Mouse (Mus musculus) lung, embryonic 14.5 days (tissue): ENCODE data around the gene Atp11c. TPM values are rescaled to one million over a fixed set of nuclear protein-coding genes. Genes with fewer than 3 reads are reported as not detected.

Source experiments
- ATAC-seq: fragments of 200-750 bp; cut with Nextera tagmentation; 2 replicates; pipeline ENCODE4 v1.8.0; 2017; ENCODE audit warnings: mild to moderate bottlenecking, moderate TSS enrichment, moderate library complexity; ENCODE audit not compliant: insufficient read depth
- DNase-seq: peaks from one replicate; pipeline ENCODE4 v3.0.0-alpha.2; 2015
- H3K27ac ChIP-seq: fragments of 300-500 bp; sonication (generic); 2 replicates; pipeline ENCODE4 v1.5.1; 2014; ENCODE audit warnings: low read depth, mild to moderate bottlenecking, moderate library complexity
- H3K27me3 ChIP-seq: fragments of 300-500 bp; sonication (generic); 2 replicates; pipeline ENCODE4 v1.6.1; 2014; ENCODE audit warnings: low read length, control low read depth; ENCODE audit not compliant: insufficient read depth
- H3K36me3 ChIP-seq: fragments of 300-500 bp; sonication (generic); 2 replicates; pipeline ENCODE4 v1.6.1; 2014; ENCODE audit warnings: control low read depth; ENCODE audit not compliant: insufficient read depth
- H3K4me1 ChIP-seq: fragments of 300-500 bp; sonication (generic); 2 replicates; pipeline ENCODE4 v1.6.1; 2014; ENCODE audit warnings: antibody characterized with exemption, control low read depth; ENCODE audit not compliant: insufficient read depth
- H3K4me2 ChIP-seq: fragments of 300-500 bp; sonication (generic); 2 replicates; pipeline ENCODE4 v1.6.1; 2014; ENCODE audit warnings: mild to moderate bottlenecking
- H3K4me3 ChIP-seq: fragments of 300-500 bp; sonication (generic); 2 replicates; pipeline ENCODE4 v1.5.1; 2014; ENCODE audit warnings: low read depth, low read length
- H3K9ac ChIP-seq: fragments of 300-500 bp; sonication (generic); 2 replicates; pipeline ENCODE4 v1.6.1; 2014
- H3K9me3 ChIP-seq: fragments of 300-500 bp; sonication (generic); 2 replicates; pipeline ENCODE4 v1.6.1; 2016; ENCODE audit warnings: low read depth, low read length, control low read depth
- CTCF ChIP-seq: IDR thresholded peaks from 2 replicates; pipeline ENCODE4 v1.5.1; 2016; ENCODE audit warnings: antibody characterized with exemption, low read depth
- WGBS: fragments of 180-500 bp; shearing (Covaris S2); extraction: QIAGEN DNeasy Blood & Tissue Kit; methylation state at CpG from one replicate; pipeline ENCODE4 v1.1.7; 2014; 5-methylcytosine and 5-hydroxymethylcytosine counted together
- polyA plus RNA-seq: library from polyadenylated mRNA; unstranded; fragments of >200 nt; fragmentation: Nextera tagmentation; extraction: Ambion mirVana; gene quantifications from 2 replicates; pipeline ENCODE4 v1.2.1, GENCODE M21; 2014

Gene Atp11c
- polyA plus RNA-seq, 1 experiment from 2014 or later, result 12.9 TPM

DNA sequence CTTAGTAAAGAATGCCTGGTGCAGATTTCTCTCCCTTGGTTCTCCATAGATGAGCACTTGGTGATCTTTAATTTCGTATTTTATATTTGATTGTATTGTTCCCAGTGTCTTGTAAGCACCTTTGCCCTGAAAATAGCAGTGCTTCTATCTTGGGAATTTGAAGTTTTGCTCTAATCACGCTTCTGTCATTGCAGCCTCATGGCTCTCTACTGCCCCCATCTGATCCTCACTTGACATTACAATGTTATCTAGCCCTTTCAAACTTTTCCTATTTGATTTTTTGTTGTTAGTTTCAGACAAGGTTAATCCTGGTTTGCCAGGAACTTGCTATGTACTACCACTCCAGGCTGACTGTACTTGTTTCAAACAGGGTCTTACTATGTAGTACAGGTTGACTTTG, 128.7 kb downstream of the Atp11c start:
- Histone ChIP-seq H3K4me1 (no peaks in the 10 kb centered on the region), H3K36me3 (no peaks in the 10 kb centered on the region), H3K27ac (no peak overlapping the region), H3K27me3 (no peaks in the 10 kb centered on the region), H3K4me2 (no peak overlapping the region), H3K4me3 (no peak overlapping the region), H3K9me3 (no peaks in the 10 kb centered on the region), H3K9ac (no peak overlapping the region)
- 19% methylated on average over 2 of the region's 2 CpGs for WGBS
- peak; percentile 29 for DNase-seq
- ATAC-seq, result no peak
- peak; percentile 53 for TF ChIP-seq CTCF

DNA sequence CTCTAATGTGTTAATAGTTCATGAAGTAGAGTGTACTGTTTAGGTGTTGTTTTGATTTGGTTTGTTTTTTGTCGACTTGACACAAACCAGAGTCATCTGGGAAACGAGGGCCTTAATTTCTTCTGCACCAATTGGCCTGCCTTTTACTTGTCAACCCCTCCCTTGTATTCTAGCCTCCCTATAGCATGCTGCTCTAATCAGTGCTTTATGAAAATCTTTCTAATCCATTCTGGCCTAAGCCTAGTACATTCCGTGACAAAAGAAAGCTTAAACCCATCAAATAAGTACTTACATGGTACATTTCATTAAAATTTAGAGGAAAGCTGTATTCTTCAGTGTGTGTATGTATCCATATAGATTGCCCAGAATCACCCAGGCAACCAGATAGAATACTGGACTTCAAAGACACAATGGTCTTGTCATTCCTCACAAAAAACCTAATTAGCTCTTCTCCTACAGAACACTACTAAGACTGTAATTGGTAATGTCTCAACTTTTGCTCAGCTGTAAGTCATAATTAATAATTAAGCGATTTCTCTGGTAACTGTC, 177.9 kb downstream of the Atp11c start:
- no peak for TF ChIP-seq CTCF
- Histone ChIP-seq H3K4me3 (no peak overlapping the region), H3K36me3 (no peaks in the 10 kb centered on the region), H3K27me3 (no peaks in the 10 kb centered on the region), H3K4me1 (no peaks in the 10 kb centered on the region), H3K4me2 (no peak overlapping the region), H3K9ac (no peak overlapping the region), H3K9me3 (no peaks in the 10 kb centered on the region), H3K27ac (no peak overlapping the region)
- DNase-seq (no peak), ATAC-seq (no peak)
- 55% methylated on average over 4 of the region's 4 CpGs for WGBS

DNA sequence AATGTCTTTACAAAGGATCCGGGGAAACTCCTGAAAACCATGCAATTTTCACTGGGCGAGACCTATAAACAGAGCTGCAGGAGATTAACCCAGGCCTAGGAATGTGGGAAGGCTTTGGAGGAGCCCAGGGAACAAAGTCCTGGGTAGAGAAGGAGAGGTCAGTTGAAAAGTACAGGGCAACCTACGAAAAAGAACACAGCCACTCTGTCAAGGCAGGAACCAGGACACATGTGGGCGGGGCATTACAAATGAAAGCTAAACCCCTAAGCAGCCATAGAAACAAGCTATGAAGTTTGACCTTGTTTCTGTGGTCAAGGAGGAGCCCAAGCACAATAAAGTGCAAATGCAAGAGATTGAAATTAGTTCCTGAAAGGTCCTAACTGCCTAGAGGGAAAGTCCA, 186.8 kb downstream of the Atp11c start:
- ATAC-seq (no peak), DNase-seq (no peak)
- no peaks in the 10 kb centered on the region for H3K4me1 ChIP-seq
- no peak for TF ChIP-seq CTCF
- H3K9ac ChIP-seq, result no peak overlapping the region
- no peak overlapping the region for H3K4me3 ChIP-seq
- no peaks in the 10 kb centered on the region for H3K9me3 ChIP-seq
- H3K36me3 ChIP-seq, result no peaks in the 10 kb centered on the region
- no peak overlapping the region for H3K27ac ChIP-seq
- H3K4me2 ChIP-seq, result no peak overlapping the region
- WGBS, result 70% methylated on average over 4 of the region's 4 CpGs
- H3K27me3 ChIP-seq, result no peaks in the 10 kb centered on the region

DNA sequence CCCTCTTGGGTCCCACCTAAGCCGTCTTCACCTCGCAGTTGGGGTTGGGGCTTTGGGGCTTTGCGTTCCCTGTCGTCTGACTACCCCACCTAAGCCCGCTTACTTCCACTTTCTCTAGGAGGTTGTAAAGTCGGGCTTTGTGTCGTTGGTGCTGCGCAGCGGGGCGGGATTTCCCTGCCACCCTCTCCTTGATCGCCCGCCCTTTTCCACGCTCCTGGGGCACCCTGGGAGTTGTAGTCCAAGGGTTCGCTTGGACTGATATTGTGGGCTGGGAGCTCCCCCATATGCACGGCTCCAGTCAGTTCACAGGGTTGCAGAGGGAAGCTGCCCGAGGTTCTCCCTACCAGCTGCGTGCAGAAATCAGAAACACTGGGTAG, 187.8 kb downstream of the Atp11c start:
- H3K4me3 ChIP-seq, result peak overlapping the region; percentile 56
- H3K4me1 ChIP-seq, result no peaks in the 10 kb centered on the region
- H3K27me3 ChIP-seq, result no peaks in the 10 kb centered on the region
- no peaks in the 10 kb centered on the region for H3K9me3 ChIP-seq
- ATAC-seq (peak; percentile 96), DNase-seq (peak; percentile 91)
- peak overlapping the region; percentile 94 for H3K27ac ChIP-seq
- TF ChIP-seq CTCF, result peak; percentile 35
- 12% methylated on average over 17 of the region's 17 CpGs for WGBS
- H3K9ac ChIP-seq, result peak overlapping the region; percentile 82
- no peaks in the 10 kb centered on the region for H3K36me3 ChIP-seq
- peak overlapping the region; percentile 46 for H3K4me2 ChIP-seq

DNA sequence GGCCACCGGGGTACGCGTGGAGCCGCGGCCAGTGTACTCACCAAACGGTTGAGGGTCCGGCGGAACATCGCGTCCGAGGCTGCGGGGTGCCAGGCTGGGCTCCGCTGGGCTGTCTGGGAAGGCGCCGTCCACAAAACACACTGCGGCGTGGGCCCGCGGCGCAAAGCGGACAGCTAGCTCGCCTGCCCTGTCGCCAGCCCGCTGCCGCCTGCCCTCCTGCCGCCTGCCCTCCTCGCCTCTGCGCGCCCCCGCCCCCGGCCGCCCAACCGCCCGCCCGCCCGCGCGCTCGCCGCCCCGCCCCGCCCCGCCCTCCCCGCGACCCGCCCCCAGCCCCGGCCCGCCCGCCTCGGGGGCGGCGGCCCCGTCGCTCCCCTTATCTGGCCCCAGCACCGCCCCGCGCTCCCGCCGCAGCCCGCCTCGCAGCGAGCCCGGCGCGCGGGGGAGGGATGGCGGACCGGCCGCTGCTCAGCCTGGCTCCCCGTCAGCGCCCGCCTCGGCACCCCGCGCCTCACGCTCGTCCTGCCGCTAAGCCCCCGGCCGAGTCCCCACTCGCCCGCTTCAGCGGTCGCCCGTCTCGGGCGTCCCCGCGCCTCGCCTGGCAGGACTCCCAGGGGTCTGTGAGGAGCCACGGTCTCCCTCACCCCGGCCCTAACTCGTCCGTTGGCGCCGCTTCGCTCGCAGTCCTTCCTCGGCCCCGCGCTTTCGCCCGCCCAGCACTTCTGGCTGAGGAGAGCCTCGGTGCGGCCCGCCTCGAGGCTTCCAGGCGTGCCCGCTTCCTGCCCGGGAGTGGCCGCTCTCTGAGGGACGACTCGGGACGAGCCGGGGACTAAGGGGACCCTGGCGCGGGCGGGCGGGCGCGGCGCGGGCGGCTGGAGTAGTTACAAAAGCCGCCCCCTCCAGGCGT, 188.5 kb downstream of the Atp11c start:
- peak; percentile 73 for DNase-seq
- 8% methylated on average over 49 of the region's 126 CpGs for WGBS

DNA sequence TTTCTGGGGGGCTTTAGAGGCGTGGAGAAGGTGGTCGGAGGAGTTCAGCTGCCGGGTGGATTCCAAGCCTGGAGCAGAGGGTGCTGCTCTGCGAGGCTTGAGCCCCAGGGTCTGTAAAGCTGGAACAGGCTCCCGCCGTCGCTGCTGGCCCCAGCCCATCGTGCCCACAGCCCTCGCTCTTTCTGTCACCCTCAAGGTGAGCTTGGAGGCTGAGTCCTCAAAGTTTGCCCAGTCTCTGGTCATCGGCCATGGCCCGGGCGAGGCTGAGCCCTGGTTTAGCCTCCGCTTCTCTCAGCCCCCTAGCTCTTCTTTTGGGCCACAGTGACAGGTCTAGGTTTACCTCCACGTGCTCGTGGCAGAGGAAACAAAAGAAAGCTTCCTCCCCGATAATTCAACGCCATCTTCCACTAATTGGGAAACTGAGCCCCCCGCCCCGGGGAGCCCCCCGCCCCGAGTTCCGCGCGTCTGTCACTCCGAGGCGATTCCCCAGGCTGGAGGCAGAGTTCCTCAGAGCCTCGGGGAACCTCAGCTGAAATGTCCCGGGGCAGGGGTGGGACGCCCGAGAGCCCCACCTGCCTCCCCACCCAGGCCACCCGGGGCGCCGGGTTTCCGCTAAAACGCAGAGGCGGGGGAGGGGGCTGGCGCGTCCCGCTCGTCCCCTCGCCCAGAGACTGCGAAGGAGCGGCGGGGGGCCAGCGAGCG, 189.3 kb downstream of the Atp11c start:
- H3K27me3 ChIP-seq, result no peaks in the 10 kb centered on the region
- no peaks in the 10 kb centered on the region for H3K4me1 ChIP-seq
- no peak for TF ChIP-seq CTCF
- H3K9me3 ChIP-seq, result no peaks in the 10 kb centered on the region
- no peaks in the 10 kb centered on the region for H3K36me3 ChIP-seq
- H3K4me3 ChIP-seq, result peak overlapping the region; percentile 57
- ATAC-seq, result peak; percentile 28
- DNase-seq, result peak; percentile 10
- H3K27ac ChIP-seq, result no peak overlapping the region
- H3K4me2 ChIP-seq, result peak overlapping the region; percentile 62
- WGBS, result 10% methylated on average over 46 of the region's 46 CpGs
- peak overlapping the region; percentile 60 for H3K9ac ChIP-seq

More for the DNA sequence above, 188.5 kb downstream of the Atp11c start:
- H3K36me3 ChIP-seq, result no peaks in the 10 kb centered on the region
- no peaks in the 10 kb centered on the region for H3K27me3 ChIP-seq
- H3K9ac ChIP-seq, result peak overlapping the region; percentile 82
- peak overlapping the region; percentile 57 for H3K4me3 ChIP-seq
- no peaks in the 10 kb centered on the region for H3K4me1 ChIP-seq
- ATAC-seq, result peak; percentile 85
- H3K4me2 ChIP-seq, result peak overlapping the region; percentile 62
- TF ChIP-seq CTCF, result no peak
- H3K9me3 ChIP-seq, result no peaks in the 10 kb centered on the region
- peak overlapping the region; percentile 94 for H3K27ac ChIP-seq

DNA sequence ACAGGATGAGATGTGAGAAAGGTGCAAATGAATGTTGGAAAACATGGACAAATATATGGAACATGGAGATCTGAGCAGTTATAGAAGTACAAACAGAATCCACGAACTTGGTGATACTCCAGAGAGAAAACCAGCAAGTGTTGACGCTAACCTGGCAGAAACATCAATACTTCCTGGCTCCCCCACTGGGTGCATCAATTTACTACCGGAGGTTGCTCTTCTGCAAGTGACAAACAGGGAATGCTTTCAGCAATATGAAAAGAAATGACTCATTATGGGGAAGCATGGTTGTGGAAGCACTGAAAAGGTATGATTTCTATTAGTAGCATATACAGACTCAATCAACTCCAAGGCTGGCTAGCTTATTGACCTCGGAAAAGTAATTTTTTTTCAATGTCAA, 198.2 kb downstream of the Atp11c start:
- 75% methylated on average over 4 of the region's 4 CpGs for WGBS
- Histone ChIP-seq H3K9me3 (no peaks in the 10 kb centered on the region), H3K27me3 (no peaks in the 10 kb centered on the region), H3K4me1 (no peaks in the 10 kb centered on the region), H3K36me3 (no peaks in the 10 kb centered on the region), H3K27ac (no peak overlapping the region), H3K9ac (no peak overlapping the region), H3K4me3 (no peak overlapping the region), H3K4me2 (no peak overlapping the region)
- no peak for TF ChIP-seq CTCF
- ATAC-seq, result no peak
- no peak for DNase-seq
